Mouse (Mus musculus): ENCODE data around the gene Tmem140. TPM values are rescaled to one million over a fixed set of nuclear protein-coding genes. Genes with fewer than 3 reads are reported as not detected.

Tmem140 gene
- 1.5 TPM for polyA plus RNA-seq (2012; fragmentation: generic; extraction: Trizol)
- long read RNA-seq, experiment 1, transcript Tmem140-201 (2 exons, 2,614 nt): major isoform, 23 of 29 reads
- long read RNA-seq, experiment 1, partial matches to known transcripts: 0 of 29 reads
- long read RNA-seq, experiment 1, other reads (novel, unspliced or antisense): 2 of 29 reads
- long read RNA-seq, experiment 2, transcript Tmem140-201 (2 exons, 2,614 nt): major isoform, 18 of 25 reads
- long read RNA-seq, experiment 2, transcript Tmem140-202 (2 exons, 3,268 nt): minor isoform, 5 of 25 reads
- long read RNA-seq, experiment 2, partial matches to known transcripts: 0 of 25 reads
- long read RNA-seq, experiment 2, other reads (novel, unspliced or antisense): 1 of 25 reads

DNA sequence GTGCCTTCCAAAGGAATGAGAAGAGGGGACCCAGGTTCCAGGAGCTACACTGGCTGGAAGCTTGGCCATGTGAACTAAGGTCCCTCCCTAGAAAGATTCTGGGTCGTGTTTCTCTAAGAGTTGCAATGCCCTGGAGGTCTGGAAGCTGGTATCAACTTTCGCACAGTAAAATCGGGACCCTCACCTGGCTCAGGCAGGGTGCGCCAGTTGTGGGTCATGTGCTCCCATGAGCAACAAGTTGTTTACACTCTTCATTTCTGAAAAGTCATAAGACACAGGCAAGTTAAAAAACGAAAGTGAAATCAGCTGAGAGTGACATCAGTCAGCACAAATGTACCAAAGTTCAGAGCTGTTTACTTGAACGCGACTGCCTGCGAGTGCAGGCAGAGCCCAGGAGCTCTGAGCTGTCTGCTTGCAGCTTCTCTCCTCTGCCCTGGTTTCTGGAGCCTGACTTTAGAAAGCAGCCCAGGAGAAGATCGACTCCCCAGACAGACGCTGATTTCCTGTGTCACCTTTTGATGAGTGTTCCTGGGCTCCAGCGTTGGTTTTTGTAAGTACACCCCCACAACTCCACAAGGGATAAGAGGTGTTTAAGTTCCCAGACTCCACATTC lies at the start of gene Tmem140:
Tmem140 (plus strand) TSS at position 356 of the 613 bp plus-strand sequence.
- TF ChIP-seq USF1 (IDR thresholded peaks at IDR 0.05; ENCODE audit: low read depth): peak; percentile 14
- TF ChIP-seq CTCF (IDR thresholded peaks at IDR 0.05; ENCODE audit: control insufficient read depth, insufficient read depth, insufficient read length): no peak
- no peak for TF ChIP-seq MAX (IDR thresholded peaks at IDR 0.05)

DNA sequence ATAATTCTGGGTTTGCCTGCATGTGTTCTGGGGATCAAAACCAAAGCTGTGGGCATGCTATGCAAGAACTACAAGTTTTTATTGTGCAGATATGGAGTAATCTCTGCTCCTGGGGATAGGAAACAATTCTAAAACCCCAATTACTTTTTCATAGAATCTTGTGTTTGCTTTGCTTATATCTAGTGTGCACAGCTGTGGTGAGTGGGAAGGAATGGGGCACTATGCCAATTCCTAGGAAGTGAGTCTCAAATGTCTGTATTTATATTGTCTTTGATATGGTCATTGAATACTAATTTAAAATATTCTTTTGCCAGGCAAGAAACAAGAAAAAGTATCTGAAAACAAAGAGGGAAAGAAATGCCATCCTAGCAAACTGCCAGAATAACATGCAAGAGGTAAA lies 38.5 kb upstream of the Tmem140 start:
- no peaks in the 10 kb centered on the region for H3K79me2 ChIP-seq (ENCODE audit: control insufficient read depth, insufficient read depth)
- no peak overlapping the region for H3ac ChIP-seq (ENCODE audit: control insufficient read depth, insufficient read length, low read depth)
- no peaks in the 10 kb centered on the region for H3K36me3 ChIP-seq (ENCODE audit: control insufficient read depth, insufficient read depth)
- H3K4me3 ChIP-seq (ENCODE audit: insufficient read depth, poor library complexity, severe bottlenecking): no peak overlapping the region
- no peaks in the 10 kb centered on the region for H3K27me3 ChIP-seq (ENCODE audit: control insufficient read depth, insufficient read depth, insufficient read length)
- TF ChIP-seq CTCF (IDR thresholded peaks at IDR 0.05; ENCODE audit: control insufficient read depth, insufficient read depth, insufficient read length): no peak
- H3K79me3 ChIP-seq (ENCODE audit: low read depth): no peaks in the 10 kb centered on the region

More for the DNA sequence above, at the start of gene Tmem140:
- H3K4me3 ChIP-seq (ENCODE audit: insufficient read depth, poor library complexity, severe bottlenecking): peak within 1 kb of the TSS; percentile 16
- peak within 1 kb of the TSS; percentile 63 for H3ac ChIP-seq (ENCODE audit: control insufficient read depth, insufficient read length, low read depth)
- no peaks in the 10 kb centered on the region for H3K79me2 ChIP-seq (ENCODE audit: control insufficient read depth, insufficient read depth)
- H3K27me3 ChIP-seq (ENCODE audit: control insufficient read depth, insufficient read depth, insufficient read length): no peaks in the 10 kb centered on the region
- no peaks in the 10 kb centered on the region for H3K79me3 ChIP-seq (ENCODE audit: low read depth)
- no peaks in the 10 kb centered on the region for H3K36me3 ChIP-seq (ENCODE audit: control insufficient read depth, insufficient read depth)

DNA sequence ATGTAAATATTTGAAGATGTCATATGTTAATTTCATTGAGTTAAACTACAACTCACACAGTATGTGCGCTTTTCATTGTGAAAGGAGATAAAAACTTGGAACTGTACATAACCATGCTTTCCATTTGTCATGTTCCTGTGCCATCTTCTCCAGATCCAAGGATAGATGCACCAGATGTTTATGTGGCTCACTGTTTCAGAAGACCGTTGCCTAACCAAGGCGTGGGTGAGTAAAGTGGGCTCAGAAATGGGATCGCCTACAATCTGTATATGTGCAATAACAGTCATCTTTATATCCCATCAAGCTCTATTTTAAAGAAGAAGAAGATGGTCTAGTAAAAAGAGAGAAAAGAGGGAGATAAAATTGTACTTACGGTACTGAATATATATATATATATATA lies 30.6 kb upstream of the Tmem140 start:
- no peaks in the 10 kb centered on the region for H3K36me3 ChIP-seq (ENCODE audit: control insufficient read depth, insufficient read depth)
- no peaks in the 10 kb centered on the region for H3K27me3 ChIP-seq (ENCODE audit: control insufficient read depth, insufficient read depth, insufficient read length)
- TF ChIP-seq USF1 (IDR thresholded peaks at IDR 0.05; ENCODE audit: low read depth): no peak
- TF ChIP-seq CTCF (IDR thresholded peaks at IDR 0.05; ENCODE audit: control insufficient read depth, insufficient read depth, insufficient read length): no peak
- TF ChIP-seq MAX (IDR thresholded peaks at IDR 0.05): no peak
- no peak for TF ChIP-seq CEBPB (IDR thresholded peaks at IDR 0.05; ENCODE audit: low read depth)
- no peak for TF ChIP-seq FOSL1 (IDR thresholded peaks at IDR 0.05; ENCODE audit: insufficient read depth, low read length, poor library complexity, severe bottlenecking)
- no peak for TF ChIP-seq MYOD1 (IDR thresholded peaks at IDR 0.05; ENCODE audit: control insufficient read depth, insufficient read length, low read depth)
- TF ChIP-seq MYOG (IDR thresholded peaks at IDR 0.05; ENCODE audit: control insufficient read depth, extremely low read depth, insufficient read length): no peak
- no peak overlapping the region for H3ac ChIP-seq (ENCODE audit: control insufficient read depth, insufficient read length, low read depth)
- H3K79me3 ChIP-seq (ENCODE audit: low read depth): no peaks in the 10 kb centered on the region
- H3K4me3 ChIP-seq (ENCODE audit: insufficient read depth, poor library complexity, severe bottlenecking): no peak overlapping the region
- no peaks in the 10 kb centered on the region for H3K79me2 ChIP-seq (ENCODE audit: control insufficient read depth, insufficient read depth)

DNA sequence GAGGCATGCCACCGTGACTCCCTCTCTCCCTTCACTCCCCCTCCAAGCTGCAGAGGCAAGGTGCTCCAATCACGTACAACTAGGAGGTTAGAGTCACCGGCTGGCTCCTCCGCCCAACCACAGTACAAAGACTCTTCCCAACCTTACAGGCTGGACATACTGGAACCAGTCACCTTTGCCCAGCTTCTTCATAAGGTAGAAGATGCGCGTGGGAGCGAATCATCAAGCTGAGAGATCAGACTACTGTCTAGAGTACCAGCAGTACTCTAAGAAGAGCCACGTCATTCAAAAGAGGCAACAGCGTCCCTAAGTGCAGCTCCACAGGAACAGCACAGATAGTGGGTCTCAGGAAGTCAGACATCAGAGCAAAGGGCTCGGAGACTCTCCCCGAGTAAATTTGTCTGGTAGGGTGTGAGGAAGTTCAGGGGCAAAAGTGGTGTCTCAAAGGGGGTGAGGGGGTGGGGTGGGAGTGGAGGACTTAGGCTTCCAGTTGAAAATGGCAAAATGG lies 1.3 kb upstream of the Tmem140 start:
- Histone ChIP-seq H3K27me3 (ENCODE audit: control insufficient read depth, insufficient read depth, insufficient read length) (no peaks in the 10 kb centered on the region), H3K36me3 (ENCODE audit: control insufficient read depth, insufficient read depth) (no peaks in the 10 kb centered on the region), H3K79me2 (ENCODE audit: control insufficient read depth, insufficient read depth) (no peaks in the 10 kb centered on the region), H3K79me3 (ENCODE audit: low read depth) (no peaks in the 10 kb centered on the region), H3K4me3 (ENCODE audit: insufficient read depth, poor library complexity, severe bottlenecking) (no peak overlapping the region), H3ac (ENCODE audit: control insufficient read depth, insufficient read length, low read depth) (no peak overlapping the region)
- TF ChIP-seq CEBPB (IDR thresholded peaks at IDR 0.05; ENCODE audit: low read depth): no peak
- no peak for TF ChIP-seq USF1 (IDR thresholded peaks at IDR 0.05; ENCODE audit: low read depth)
- no peak for TF ChIP-seq FOSL1 (IDR thresholded peaks at IDR 0.05; ENCODE audit: insufficient read depth, low read length, poor library complexity, severe bottlenecking)
- TF ChIP-seq MYOG (IDR thresholded peaks at IDR 0.05; ENCODE audit: control insufficient read depth, extremely low read depth, insufficient read length): no peak
- TF ChIP-seq MYOD1 (IDR thresholded peaks at IDR 0.05; ENCODE audit: control insufficient read depth, insufficient read length, low read depth): no peak
- TF ChIP-seq CTCF (IDR thresholded peaks at IDR 0.05; ENCODE audit: control insufficient read depth, insufficient read depth, insufficient read length): no peak
- no peak for TF ChIP-seq MAX (IDR thresholded peaks at IDR 0.05)

DNA sequence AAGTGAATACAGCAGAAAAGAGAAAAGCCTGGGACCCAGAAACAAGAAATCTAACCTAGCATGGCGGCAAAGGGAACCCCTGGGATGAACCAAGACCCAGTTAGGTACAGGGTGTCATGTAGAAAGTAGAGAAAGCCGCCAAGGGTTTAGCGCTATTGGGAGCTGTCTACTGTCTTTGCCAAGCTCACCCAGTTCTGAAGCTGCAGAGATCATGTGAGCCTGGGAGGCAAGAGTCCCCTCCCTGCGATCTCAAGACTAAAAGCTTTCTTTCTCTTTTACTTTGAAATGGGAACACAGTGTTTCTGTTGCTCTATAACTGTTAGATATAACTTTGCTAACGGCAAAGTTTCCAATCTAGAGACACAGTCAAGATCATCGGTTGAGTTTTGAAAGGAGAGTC lies 565 bp upstream of the Tmem140 start:
- peak overlapping the region; percentile 18 for H3ac ChIP-seq (ENCODE audit: control insufficient read depth, insufficient read length, low read depth)
- TF ChIP-seq MYOG (IDR thresholded peaks at IDR 0.05; ENCODE audit: control insufficient read depth, extremely low read depth, insufficient read length) (no peak), FOSL1 (IDR thresholded peaks at IDR 0.05; ENCODE audit: insufficient read depth, low read length, poor library complexity, severe bottlenecking) (no peak)
- no peaks in the 10 kb centered on the region for H3K79me2 ChIP-seq (ENCODE audit: control insufficient read depth, insufficient read depth)
- H3K79me3 ChIP-seq (ENCODE audit: low read depth): no peaks in the 10 kb centered on the region
- H3K4me3 ChIP-seq (ENCODE audit: insufficient read depth, poor library complexity, severe bottlenecking): no peak overlapping the region
- no peaks in the 10 kb centered on the region for H3K27me3 ChIP-seq (ENCODE audit: control insufficient read depth, insufficient read depth, insufficient read length)
- no peaks in the 10 kb centered on the region for H3K36me3 ChIP-seq (ENCODE audit: control insufficient read depth, insufficient read depth)

All from C2C12 (cell line).